Mouse (Mus musculus): ENCODE data around the gene Gm9821. TPM values are rescaled to one million over a fixed set of nuclear protein-coding genes. Genes with fewer than 3 reads are reported as not detected.

Gm9821 gene
- polyA plus RNA-seq, 1 experiment from 2014 or later, result 1.1 TPM

DNA sequence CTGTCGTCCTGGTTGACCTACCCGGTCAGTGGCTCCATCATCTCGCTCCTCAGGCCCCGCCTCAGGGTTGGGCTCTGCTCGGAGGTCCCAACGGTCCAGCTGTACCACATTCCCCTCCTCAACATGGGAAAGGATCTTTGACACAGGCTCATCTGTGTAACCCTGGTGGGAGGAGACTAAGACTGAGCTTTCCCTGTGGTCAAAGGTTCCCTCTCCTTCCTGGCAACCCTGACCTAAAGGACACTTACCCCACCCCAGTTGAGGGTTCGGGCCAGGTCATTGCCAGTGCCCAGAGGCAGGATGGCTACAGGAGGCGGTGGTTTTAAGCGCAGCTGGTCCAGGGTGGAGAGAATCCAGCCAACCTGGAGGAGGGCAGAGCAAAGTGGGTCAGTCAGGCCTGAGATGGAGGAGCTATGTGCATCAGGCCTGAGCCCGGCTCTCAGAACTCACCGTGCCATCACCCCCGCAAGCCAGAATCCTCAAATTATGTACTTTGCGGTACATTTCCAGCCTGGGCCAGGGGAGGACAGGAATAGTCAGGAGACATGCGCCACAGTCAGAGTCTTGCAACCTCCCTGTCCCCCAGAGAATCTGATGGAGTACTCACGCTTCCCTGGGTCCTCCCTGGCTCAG lies 6.1 kb upstream of the Gm9821 start:
- H3K27ac ChIP-seq (ENCODE audit: low read depth), result no peak overlapping the region
- no peaks in the 10 kb centered on the region for H3K27me3 ChIP-seq (ENCODE audit: insufficient read depth, low read length)
- WGBS, result 78% methylated on average over 15 of the region's 15 CpGs
- H3K4me3 ChIP-seq (ENCODE audit: low read depth, low read length), result no peak overlapping the region
- H3K4me2 ChIP-seq, result no peak overlapping the region
- H3K9ac ChIP-seq, result no peak overlapping the region
- no peak for TF ChIP-seq CTCF (IDR thresholded peaks at IDR 0.05; ENCODE audit: low read depth)
- no peak for ATAC-seq (ENCODE audit: insufficient read depth)
- no peaks in the 10 kb centered on the region; the same call in 1 of the 2 replicates for H3K4me1 ChIP-seq (ENCODE audit: insufficient read depth)
- DNase-seq, result no peak
- H3K36me3 ChIP-seq (ENCODE audit: insufficient read depth), result peaks cover 67% of the 10 kb centered on the region
- H3K9me3 ChIP-seq (ENCODE audit: low read depth, low read length), result no peaks in the 10 kb centered on the region

DNA sequence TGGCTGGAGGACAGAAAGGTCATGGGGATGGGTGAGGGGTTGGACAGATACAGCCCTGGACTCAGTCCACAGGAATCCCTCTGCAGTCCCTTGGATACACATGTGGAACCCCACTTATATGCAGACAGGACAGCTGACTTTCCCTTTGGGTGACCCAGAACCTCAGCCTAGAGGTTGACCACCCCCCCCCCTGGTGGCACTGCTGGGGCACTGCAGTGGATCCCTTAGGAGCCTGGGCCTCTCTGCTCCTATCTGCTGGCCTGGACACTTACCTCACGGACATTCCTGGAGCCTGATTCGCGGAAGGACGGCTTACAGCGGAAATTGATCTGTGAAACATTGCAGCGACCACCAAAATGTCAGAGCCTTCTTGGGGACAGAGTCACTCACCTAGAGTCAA lies 3.1 kb upstream of the Gm9821 start:
- TF ChIP-seq CTCF (IDR thresholded peaks at IDR 0.05; ENCODE audit: low read depth), result peak; percentile 61
- H3K9ac ChIP-seq, result no peak overlapping the region
- H3K4me2 ChIP-seq, result no peak overlapping the region
- ATAC-seq (ENCODE audit: insufficient read depth) (no peak), DNase-seq (no peak)
- 59% methylated on average over 6 of the region's 6 CpGs for WGBS
- H3K27ac ChIP-seq (ENCODE audit: low read depth), result no peak overlapping the region
- H3K36me3 ChIP-seq (ENCODE audit: insufficient read depth), result peaks cover 47% of the 10 kb centered on the region
- H3K27me3 ChIP-seq (ENCODE audit: insufficient read depth, low read length), result no peaks in the 10 kb centered on the region
- no peak overlapping the region for H3K4me3 ChIP-seq (ENCODE audit: low read depth, low read length)
- no peaks in the 10 kb centered on the region; the same call in 1 of the 2 replicates for H3K4me1 ChIP-seq (ENCODE audit: insufficient read depth)
- H3K9me3 ChIP-seq (ENCODE audit: low read depth, low read length), result no peaks in the 10 kb centered on the region

DNA sequence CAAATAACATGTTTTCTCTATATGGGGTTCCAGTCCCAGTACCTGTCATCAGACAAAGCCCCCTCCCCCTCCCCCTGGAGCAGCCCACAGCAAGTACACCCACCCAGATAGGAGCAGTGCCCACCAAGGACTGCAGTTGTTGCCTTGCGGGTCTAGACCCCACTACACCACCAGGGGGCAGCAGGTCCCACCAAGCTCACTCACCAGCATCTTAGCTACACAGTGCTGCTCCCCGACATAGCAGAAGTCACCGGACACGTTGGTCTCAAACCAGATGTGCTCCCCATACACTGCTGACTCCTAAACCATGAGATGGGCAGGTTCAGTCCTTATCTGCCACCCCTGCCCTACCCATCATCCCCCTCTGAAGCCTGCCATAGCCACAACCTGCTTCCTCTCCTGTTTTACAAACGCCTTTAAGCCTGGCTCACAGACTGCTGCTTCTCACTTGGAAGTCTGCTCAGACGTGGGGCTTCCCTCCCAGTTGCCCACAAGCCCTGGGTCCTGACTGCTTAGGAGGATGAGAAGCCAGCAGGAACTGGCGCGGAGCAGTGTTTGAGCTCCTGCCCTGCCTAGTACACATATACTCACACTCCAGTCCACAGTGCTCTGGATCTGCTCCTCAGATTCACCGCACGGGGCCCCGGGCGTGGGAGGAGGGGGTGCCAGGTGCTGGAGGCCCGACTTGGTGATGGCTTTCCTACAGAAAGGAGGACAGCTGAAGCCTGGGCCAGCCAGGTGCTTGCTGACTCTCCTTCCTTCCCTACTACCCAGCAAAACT lies 1.1 kb upstream of the Gm9821 start:
- peak; percentile 72 for ATAC-seq (ENCODE audit: insufficient read depth)
- Histone ChIP-seq H3K27me3 (ENCODE audit: insufficient read depth, low read length) (no peaks in the 10 kb centered on the region), H3K4me3 (ENCODE audit: low read depth, low read length) (no peak overlapping the region), H3K4me1 (ENCODE audit: insufficient read depth) (peaks cover 4% of the 10 kb centered on the region; the same call in 1 of the 2 replicates), H3K36me3 (ENCODE audit: insufficient read depth) (peaks cover 28% of the 10 kb centered on the region), H3K4me2 (no peak overlapping the region), H3K27ac (ENCODE audit: low read depth) (no peak overlapping the region), H3K9ac (no peak overlapping the region), H3K9me3 (ENCODE audit: low read depth, low read length) (no peaks in the 10 kb centered on the region)
- DNase-seq, result peak; percentile 87
- 36% methylated on average over 13 of the region's 13 CpGs for WGBS
- peak; percentile 98 for TF ChIP-seq CTCF (IDR thresholded peaks at IDR 0.05; ENCODE audit: low read depth)

- H3K4me2 ChIP-seq, result no peak overlapping the region
- H3K9me3 ChIP-seq (ENCODE audit: low read depth, low read length), result no peaks in the 10 kb centered on the region
- H3K4me1 ChIP-seq (ENCODE audit: insufficient read depth), result peaks cover 20% of the 10 kb centered on the region
- 47% methylated on average over 6 of the region's 6 CpGs for WGBS
- H3K27ac ChIP-seq (ENCODE audit: low read depth), result no peak overlapping the region
- DNase-seq (no peak), ATAC-seq (ENCODE audit: insufficient read depth) (no peak)
- no peak for TF ChIP-seq CTCF (IDR thresholded peaks at IDR 0.05; ENCODE audit: low read depth)
- H3K9ac ChIP-seq, result no peak overlapping the region
- H3K4me3 ChIP-seq (ENCODE audit: low read depth, low read length), result no peak overlapping the region
- no peaks in the 10 kb centered on the region for H3K27me3 ChIP-seq (ENCODE audit: insufficient read depth, low read length)
- peaks cover 10% of the 10 kb centered on the region for H3K36me3 ChIP-seq (ENCODE audit: insufficient read depth)
Observed at GRCm38 (mm10) chr2:91946836-91947235, 1.3 kb downstream of the Gm9821 start.

DNA sequence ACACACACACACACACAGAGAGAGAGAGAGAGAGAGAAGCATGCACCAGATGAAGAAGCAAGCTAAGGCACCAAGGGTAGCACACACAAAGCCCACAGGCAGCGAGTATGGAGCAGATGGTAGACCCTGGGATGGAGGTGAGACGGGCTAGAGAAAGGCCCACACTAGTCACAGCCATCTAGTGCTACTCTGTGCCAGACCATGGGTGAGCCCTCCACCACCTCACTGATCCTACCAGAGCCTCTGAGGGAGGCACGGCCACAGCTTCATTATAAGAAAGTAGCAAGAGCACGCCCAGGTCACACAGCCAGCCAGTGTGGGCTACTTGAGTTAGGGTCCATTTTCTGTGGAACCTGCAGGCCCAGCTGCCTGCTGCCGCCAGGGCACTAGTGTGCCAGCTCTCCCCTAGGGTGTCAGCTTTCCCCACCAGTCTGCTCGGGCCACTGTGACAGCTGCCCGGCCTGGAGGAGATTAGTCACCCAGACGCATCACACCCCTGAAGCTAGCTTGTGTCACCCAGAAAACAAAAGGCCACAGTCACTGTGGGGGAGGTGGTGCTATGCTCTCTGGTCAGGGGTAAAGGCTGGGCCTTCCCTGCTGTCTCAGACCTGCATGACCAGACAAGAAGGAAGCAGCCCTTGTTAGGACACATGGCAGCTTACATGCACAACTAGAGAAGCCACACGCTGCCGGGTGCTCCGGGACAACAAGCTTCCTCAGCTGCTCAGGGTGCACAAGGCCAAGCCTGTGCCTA lies 2.1 kb downstream of the Gm9821 start:
- H3K4me3 ChIP-seq (ENCODE audit: low read depth, low read length), result no peak overlapping the region
- 60% methylated on average over 11 of the region's 11 CpGs for WGBS
- H3K4me1 ChIP-seq (ENCODE audit: insufficient read depth), result peaks cover 20% of the 10 kb centered on the region
- no peaks in the 10 kb centered on the region for H3K27me3 ChIP-seq (ENCODE audit: insufficient read depth, low read length)
- no peak for TF ChIP-seq CTCF (IDR thresholded peaks at IDR 0.05; ENCODE audit: low read depth)
- H3K9ac ChIP-seq, result no peak overlapping the region; the same call in 1 of the 2 replicates
- no peaks in the 10 kb centered on the region for H3K9me3 ChIP-seq (ENCODE audit: low read depth, low read length)
- H3K36me3 ChIP-seq (ENCODE audit: insufficient read depth), result peaks cover 10% of the 10 kb centered on the region
- peak overlapping the region; percentile 25; the same call in 1 of the 2 replicates for H3K4me2 ChIP-seq
- no peak for DNase-seq
- H3K27ac ChIP-seq (ENCODE audit: low read depth), result peak overlapping the region; percentile 59
- no peak for ATAC-seq (ENCODE audit: insufficient read depth)

- Histone ChIP-seq H3K36me3 (ENCODE audit: insufficient read depth) (peaks cover 10% of the 10 kb centered on the region), H3K4me3 (ENCODE audit: low read depth, low read length) (no peak overlapping the region), H3K27ac (ENCODE audit: low read depth) (peak overlapping the region; percentile 34; the same call in 1 of the 2 replicates), H3K4me1 (ENCODE audit: insufficient read depth) (peaks cover 20% of the 10 kb centered on the region), H3K4me2 (peak overlapping the region; percentile 25; the same call in 1 of the 2 replicates), H3K9ac (no peak overlapping the region), H3K27me3 (ENCODE audit: insufficient read depth, low read length) (no peaks in the 10 kb centered on the region), H3K9me3 (ENCODE audit: low read depth, low read length) (no peaks in the 10 kb centered on the region)
- no peak for DNase-seq
- no peak for ATAC-seq (ENCODE audit: insufficient read depth)
- WGBS, result 63% methylated on average over 6 of the region's 6 CpGs
- TF ChIP-seq CTCF (IDR thresholded peaks at IDR 0.05; ENCODE audit: low read depth), result no peak
Observed at GRCm38 (mm10) chr2:91948151-91948509, 2.6 kb downstream of the Gm9821 start.
